Mouse (Mus musculus) midbrain, embryonic 13.5 days (tissue): ENCODE measurements around the gene Noto. TPM values are rescaled to one million over a fixed set of nuclear protein-coding genes. Genes with fewer than 3 reads are reported as not detected.

Experiments used
- ATAC-seq: fragments of 200-750 bp; cut with Nextera tagmentation; 2 replicates; pipeline ENCODE4 v1.8.0; 2017; ENCODE audit warnings: mild to moderate bottlenecking, moderate TSS enrichment, moderate library complexity
- H3K27ac ChIP-seq: fragments of 300-500 bp; sonication (generic); 2 replicates; pipeline ENCODE4 v1.5.1; 2015; ENCODE audit warnings: inconsistent platforms, mild to moderate bottlenecking, moderate library complexity
- H3K27me3 ChIP-seq: fragments of 300-500 bp; sonication (generic); 2 replicates; pipeline ENCODE4 v1.6.1; 2015; ENCODE audit warnings: mild to moderate bottlenecking, inconsistent platforms
- H3K36me3 ChIP-seq: fragments of 300-500 bp; sonication (generic); 2 replicates; pipeline ENCODE4 v1.6.1; 2015; ENCODE audit warnings: mild to moderate bottlenecking, inconsistent platforms
- H3K4me1 ChIP-seq: fragments of 300-500 bp; sonication (generic); replicated peaks from 2 replicates; pipeline ENCODE4 v1.6.1; 2015; ENCODE audit warnings: inconsistent platforms
- H3K4me2 ChIP-seq: fragments of 300-500 bp; sonication (generic); replicated peaks from 2 replicates; pipeline ENCODE4 v1.6.1; 2015; ENCODE audit warnings: moderate library complexity, mild to moderate bottlenecking, inconsistent platforms
- H3K4me3 ChIP-seq: fragments of 300-500 bp; sonication (generic); replicated peaks from 2 replicates; pipeline ENCODE4 v1.5.1; 2015; ENCODE audit warnings: mild to moderate bottlenecking, inconsistent platforms
- H3K9ac ChIP-seq: fragments of 300-500 bp; sonication (generic); replicated peaks from 2 replicates; pipeline ENCODE4 v1.6.1; 2015; ENCODE audit warnings: mild to moderate bottlenecking, inconsistent platforms
- H3K9me3 ChIP-seq: fragments of 300-500 bp; sonication (generic); 2 replicates; pipeline ENCODE4 v1.6.1; 2016; ENCODE audit warnings: mild to moderate bottlenecking, inconsistent platforms
- WGBS: fragments of 180-500 bp; shearing (Covaris S2); methylation state at CpG from one replicate; pipeline ENCODE4 v1.1.7; 2015; 5-methylcytosine and 5-hydroxymethylcytosine counted together
- polyA plus RNA-seq: library from polyadenylated mRNA; unstranded; fragments of >200 nt; fragmentation: Nextera tagmentation; extraction: Ambion mirVana; gene quantifications from 2 replicates; pipeline ENCODE4 v1.2.1, GENCODE M21; 2015

Noto gene
- polyA plus RNA-seq, 1 experiment from 2014 or later = not detected

DNA sequence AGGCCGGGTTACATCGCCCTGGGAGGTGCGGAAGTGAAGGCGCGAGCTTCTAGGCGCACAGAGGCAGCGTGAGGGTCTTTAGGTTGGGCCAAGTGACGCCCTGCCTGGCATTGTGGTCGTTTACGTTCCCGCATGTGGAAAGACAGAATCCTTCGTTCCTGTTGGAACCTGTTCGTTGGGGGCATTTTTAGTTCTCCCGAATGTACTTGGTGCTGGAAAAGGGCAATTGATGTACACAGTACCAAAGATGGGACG is 28.7 kb downstream of the Noto start:
- under 1% methylated on average over 15 of the region's 15 CpGs for WGBS

DNA sequence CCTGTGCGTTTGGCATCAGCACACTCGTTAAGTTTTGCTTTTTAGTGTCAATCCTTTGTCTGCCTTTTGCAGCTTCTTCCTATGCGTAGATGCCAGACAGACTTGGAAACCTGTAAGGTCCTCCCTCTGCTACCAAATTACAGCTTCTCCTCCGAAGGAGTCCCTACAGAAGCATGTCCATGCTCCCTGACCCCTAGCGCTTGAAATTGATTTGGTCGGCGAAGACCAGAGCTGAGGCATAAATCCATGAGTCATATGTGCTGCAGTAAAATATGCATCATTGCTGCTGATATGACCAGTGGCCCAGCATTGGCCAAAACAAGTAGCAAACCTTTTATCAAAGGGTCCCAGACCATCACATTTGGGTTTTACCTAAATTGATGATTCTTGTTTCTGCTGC is 29.1 kb downstream of the Noto start:
- peak overlapping the region; percentile 71 for H3K4me3 ChIP-seq

More for the DNA sequence above, 28.7 kb downstream of the Noto start:
- H3K27ac ChIP-seq = peak overlapping the region; percentile 95
- H3K4me3 ChIP-seq = peak overlapping the region; percentile 71
- H3K27me3 ChIP-seq = no peaks in the 10 kb centered on the region
- H3K36me3 ChIP-seq = peaks cover 2% of the 10 kb centered on the region; the same call in 1 of the 2 replicates
- peaks cover 53% of the 10 kb centered on the region for H3K4me1 ChIP-seq
- H3K9me3 ChIP-seq = no peaks in the 10 kb centered on the region
- peak overlapping the region; percentile 88 for H3K4me2 ChIP-seq
- peak overlapping the region; percentile 92 for H3K9ac ChIP-seq
- no peak for ATAC-seq

DNA sequence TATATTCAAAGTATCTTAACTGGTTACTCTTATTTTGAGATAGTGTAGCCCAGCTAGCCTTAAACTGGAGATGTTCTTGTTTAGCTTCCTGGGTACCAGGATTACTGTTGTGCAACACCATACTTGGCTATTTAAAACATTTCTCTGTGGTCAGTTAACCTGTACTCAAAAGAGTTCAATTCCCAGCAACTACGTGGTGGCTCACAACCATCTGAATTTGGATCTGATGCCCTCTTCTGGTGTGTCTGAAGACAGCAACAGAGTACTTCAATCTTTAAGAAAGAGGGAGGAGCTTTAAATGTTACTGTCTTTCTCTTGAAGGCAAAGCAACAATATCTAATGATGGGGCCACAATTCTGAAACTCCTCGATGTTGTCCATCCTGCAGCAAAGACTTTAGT is 35.9 kb downstream of the Noto start:
- Histone ChIP-seq H3K9ac (no peak overlapping the region), H3K9me3 (no peaks in the 10 kb centered on the region), H3K4me3 (no peak overlapping the region), H3K4me1 (peaks cover 28% of the 10 kb centered on the region), H3K27me3 (no peaks in the 10 kb centered on the region), H3K27ac (no peak overlapping the region), H3K4me2 (no peak overlapping the region), H3K36me3 (peaks cover 64% of the 10 kb centered on the region)
- WGBS = 93% methylated on average over 2 of the region's 2 CpGs
- no peak for ATAC-seq

More for the DNA sequence above, 29.1 kb downstream of the Noto start:
- H3K36me3 ChIP-seq = no peaks in the 10 kb centered on the region
- H3K9me3 ChIP-seq = no peaks in the 10 kb centered on the region
- H3K9ac ChIP-seq = peak overlapping the region; percentile 92
- WGBS = 15% methylated on average over 7 of the region's 7 CpGs
- peak overlapping the region; percentile 95; the same call in 1 of the 2 replicates for H3K27ac ChIP-seq
- H3K4me2 ChIP-seq = peak overlapping the region; percentile 88
- ATAC-seq = no peak
- no peaks in the 10 kb centered on the region for H3K27me3 ChIP-seq
- peaks cover 55% of the 10 kb centered on the region for H3K4me1 ChIP-seq

DNA sequence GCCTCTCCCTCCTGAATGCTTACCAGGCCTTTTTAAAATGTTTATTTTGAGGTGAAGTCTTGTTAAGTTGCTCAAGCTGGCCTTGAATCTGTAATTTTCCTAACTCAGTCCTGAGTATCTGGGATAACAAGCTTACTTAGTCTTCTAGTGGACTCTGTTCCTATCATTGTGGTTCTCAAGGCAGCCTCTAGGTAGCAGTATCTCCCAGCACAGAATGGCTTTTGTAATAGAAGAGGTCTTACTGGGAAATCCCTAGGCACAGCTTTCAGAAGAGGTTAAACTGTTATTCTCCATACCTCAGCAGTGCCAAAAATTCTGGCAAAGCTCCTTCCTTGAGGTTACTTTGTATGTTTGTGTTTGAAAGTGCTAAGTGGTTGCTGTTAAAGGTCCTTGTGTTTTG is 41.7 kb downstream of the Noto start:
- no peak overlapping the region for H3K4me2 ChIP-seq
- H3K36me3 ChIP-seq = peaks cover 99% of the 10 kb centered on the region
- H3K27me3 ChIP-seq = no peaks in the 10 kb centered on the region
- H3K4me3 ChIP-seq = no peak overlapping the region
- H3K9ac ChIP-seq = no peak overlapping the region
- H3K27ac ChIP-seq = no peak overlapping the region
- H3K9me3 ChIP-seq = no peaks in the 10 kb centered on the region
- no peaks in the 10 kb centered on the region for H3K4me1 ChIP-seq
- no peak for ATAC-seq

DNA sequence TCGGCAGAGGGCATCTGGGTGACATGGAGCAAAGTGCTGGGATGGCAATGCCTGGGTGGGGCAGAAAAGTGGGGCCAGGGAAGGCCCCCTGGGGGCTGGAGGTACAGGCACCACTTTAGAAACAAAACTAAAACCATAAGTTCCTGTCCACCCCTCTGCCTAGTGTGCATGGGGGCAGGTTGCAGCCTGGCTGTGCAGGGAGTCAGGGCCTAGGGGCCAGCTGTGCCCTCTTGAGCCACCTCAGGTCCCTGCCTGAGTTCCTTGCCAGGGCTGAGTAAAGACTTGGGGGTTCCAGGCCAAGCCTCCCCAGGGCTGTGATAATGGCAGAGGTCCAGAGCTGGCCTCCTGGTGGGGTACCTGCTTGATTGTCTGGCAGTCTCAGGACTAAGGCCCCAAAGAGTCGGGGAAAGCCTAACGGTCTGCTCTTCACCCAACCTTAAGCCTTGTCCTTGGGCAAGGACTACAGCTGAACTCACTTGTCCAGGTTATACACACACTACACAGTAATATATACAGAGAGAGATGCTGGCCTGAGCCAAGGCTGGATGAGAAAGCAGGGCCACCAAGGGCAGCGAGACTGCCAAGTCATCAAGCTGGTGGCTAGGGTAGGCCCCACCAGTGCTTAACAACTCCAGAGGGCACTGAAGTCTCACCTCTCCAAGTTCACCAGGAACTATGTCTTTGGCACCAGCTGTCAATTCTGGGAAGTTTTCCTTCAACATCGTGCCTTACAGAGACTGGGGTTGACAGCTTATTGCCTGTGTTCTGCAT is 46.2 kb downstream of the Noto start:
- Histone ChIP-seq H3K36me3 (peaks cover 75% of the 10 kb centered on the region), H3K4me1 (0 out of 2 replicates have a peak, but pooled peaks cover 4% of the 10 kb centered on the region), H3K4me2 (no peak overlapping the region), H3K4me3 (no peak overlapping the region), H3K27ac (no peak overlapping the region), H3K9ac (no peak overlapping the region), H3K9me3 (no peaks in the 10 kb centered on the region), H3K27me3 (no peaks in the 10 kb centered on the region)
- peak; percentile 59; the same call in 1 of the 2 replicates for ATAC-seq
- 81% methylated on average over 5 of the region's 5 CpGs for WGBS

DNA sequence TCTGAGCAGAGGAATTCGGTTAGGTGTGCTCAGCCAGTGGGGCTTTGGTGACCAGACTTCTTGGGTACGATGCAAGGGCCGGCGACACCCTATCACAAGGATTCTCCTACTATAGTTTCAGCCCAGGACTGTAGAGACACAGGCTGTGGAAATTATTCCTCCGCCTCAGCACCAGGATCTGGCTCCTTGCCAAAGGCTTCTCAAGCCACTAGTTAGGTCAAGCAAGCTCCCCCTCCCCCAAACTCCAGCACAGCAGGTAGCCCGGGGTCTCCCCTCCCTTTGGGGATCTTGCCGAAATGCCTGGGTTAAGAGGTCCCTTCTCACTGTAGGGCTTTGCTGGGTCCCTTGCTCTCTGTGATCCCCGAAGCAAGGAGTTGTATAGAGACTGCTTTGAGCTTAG is 48.3 kb downstream of the Noto start:
- Histone ChIP-seq H3K27ac (no peak overlapping the region), H3K9ac (no peak overlapping the region; the same call in 1 of the 2 replicates), H3K4me3 (no peak overlapping the region), H3K9me3 (no peaks in the 10 kb centered on the region), H3K4me2 (no peak overlapping the region), H3K4me1 (0 out of 2 replicates have a peak, but pooled peaks cover 4% of the 10 kb centered on the region), H3K36me3 (peaks cover 62% of the 10 kb centered on the region), H3K27me3 (no peaks in the 10 kb centered on the region)
- 66% methylated on average over 8 of the region's 8 CpGs for WGBS
- ATAC-seq = no peak

DNA sequence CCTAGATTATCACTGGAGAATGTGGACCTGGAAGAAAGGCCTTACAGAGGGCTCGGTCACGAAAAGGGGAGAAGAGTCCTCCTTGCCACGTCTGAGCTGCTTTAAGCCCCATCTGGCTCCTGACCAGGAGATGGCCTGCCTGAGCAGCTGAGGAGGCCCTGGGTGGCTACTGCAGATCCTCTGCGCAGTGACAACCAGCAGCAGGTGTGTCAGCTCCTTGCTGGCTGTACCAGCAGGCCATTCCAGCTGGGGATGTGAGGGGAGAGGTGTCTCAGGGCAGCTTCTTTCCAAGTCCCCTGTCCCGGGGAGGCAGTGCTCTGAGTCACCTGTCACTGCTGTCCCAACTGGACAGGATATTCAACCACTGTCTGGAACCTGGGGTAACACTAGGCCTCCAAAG is 48.9 kb downstream of the Noto start:
- Histone ChIP-seq H3K9ac (no peak overlapping the region; the same call in 1 of the 2 replicates), H3K27ac (no peak overlapping the region), H3K4me2 (no peak overlapping the region), H3K36me3 (peaks cover 58% of the 10 kb centered on the region), H3K9me3 (no peaks in the 10 kb centered on the region), H3K4me3 (no peak overlapping the region), H3K27me3 (no peaks in the 10 kb centered on the region), H3K4me1 (0 out of 2 replicates have a peak, but pooled peaks cover 4% of the 10 kb centered on the region)
- no peak for ATAC-seq
- WGBS = 51% methylated on average over 5 of the region's 5 CpGs

DNA sequence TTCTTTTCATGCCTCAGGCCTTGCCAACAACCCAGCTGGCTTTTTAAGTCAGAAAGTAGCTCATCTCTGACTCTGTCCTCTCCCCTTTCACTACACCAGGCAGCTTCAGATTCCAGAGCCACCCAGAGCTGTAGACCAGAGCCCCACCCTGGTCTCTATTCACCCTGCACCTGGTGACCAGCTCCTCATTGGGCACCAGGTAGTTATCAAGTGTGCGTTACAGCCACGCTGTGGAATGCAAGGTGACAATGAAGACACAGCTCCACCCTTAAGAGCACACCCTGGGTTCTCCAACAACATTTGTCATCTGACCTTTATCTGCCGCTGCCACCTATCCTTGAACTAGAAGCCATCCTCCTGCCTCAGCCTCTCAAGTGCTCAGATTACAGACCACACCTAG is 51.9 kb downstream of the Noto start:
- no peaks in the 10 kb centered on the region for H3K27me3 ChIP-seq
- no peak overlapping the region for H3K9ac ChIP-seq
- WGBS = 92% methylated on average over 3 of the region's 3 CpGs
- H3K9me3 ChIP-seq = no peaks in the 10 kb centered on the region
- 0 out of 2 replicates have a peak, but pooled peaks cover 4% of the 10 kb centered on the region for H3K4me1 ChIP-seq
- H3K27ac ChIP-seq = no peak overlapping the region
- H3K4me3 ChIP-seq = no peak overlapping the region
- ATAC-seq = no peak
- no peak overlapping the region for H3K4me2 ChIP-seq
- peaks cover 47% of the 10 kb centered on the region for H3K36me3 ChIP-seq

DNA sequence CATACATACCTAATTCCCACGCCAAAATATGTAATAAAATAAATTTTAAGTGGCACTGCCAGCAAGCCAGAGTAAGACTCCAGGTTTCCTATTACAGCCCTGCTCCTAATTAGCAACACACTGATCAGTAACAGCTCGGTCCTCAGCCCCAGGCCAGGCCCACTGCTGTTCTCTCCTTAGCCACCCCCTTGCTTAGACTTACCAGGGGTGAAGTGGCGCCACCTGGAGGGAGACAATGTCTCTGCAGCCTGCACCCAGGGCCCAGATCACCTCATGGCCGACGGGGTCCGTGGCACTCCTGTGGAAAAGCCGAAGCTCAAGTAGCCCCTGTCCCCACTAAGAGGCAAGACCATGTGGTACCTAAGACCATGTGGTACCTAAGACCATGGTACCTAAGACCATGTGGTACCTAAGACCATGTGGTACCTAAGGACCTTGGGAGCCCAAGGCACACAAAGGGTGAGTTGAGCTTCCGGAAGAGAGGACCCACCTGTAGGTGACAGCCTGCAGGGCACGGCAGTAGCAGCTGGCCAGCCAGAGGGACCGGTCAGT is 53.8 kb downstream of the Noto start:
- ATAC-seq = peak; percentile 51; the same call in 1 of the 2 replicates
- Histone ChIP-seq H3K4me1 (no peaks in the 10 kb centered on the region), H3K36me3 (peaks cover 44% of the 10 kb centered on the region), H3K4me3 (no peak overlapping the region), H3K27me3 (peaks cover 4% of the 10 kb centered on the region; the same call in 1 of the 2 replicates), H3K9me3 (no peaks in the 10 kb centered on the region), H3K9ac (no peak overlapping the region), H3K4me2 (no peak overlapping the region), H3K27ac (no peak overlapping the region)
- WGBS = 44% methylated on average over 10 of the region's 10 CpGs

DNA sequence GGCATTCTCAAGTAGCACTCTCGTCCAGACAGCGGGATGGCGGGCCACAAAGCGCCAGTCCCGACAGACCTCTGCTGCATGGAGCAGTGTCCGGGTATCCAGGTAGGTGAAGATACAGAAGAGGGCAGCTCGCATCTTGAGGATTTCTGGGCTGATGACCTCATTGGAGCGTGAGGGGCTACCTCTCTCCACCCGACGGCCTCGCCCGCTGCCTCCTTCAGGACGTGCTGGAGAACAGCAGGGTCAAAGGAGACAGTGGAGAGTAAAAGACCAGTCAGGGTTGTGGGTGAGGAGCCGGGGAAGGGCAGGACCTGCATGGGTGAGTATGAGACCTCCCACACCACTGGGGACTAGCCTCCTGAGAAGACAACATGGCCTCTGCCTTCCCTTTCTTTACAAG is 54.7 kb downstream of the Noto start:
- no peak overlapping the region for H3K4me3 ChIP-seq
- WGBS = 45% methylated on average over 14 of the region's 14 CpGs
- H3K36me3 ChIP-seq = peaks cover 34% of the 10 kb centered on the region
- no peak overlapping the region for H3K27ac ChIP-seq
- H3K9me3 ChIP-seq = no peaks in the 10 kb centered on the region
- H3K4me2 ChIP-seq = no peak overlapping the region
- no peaks in the 10 kb centered on the region for H3K4me1 ChIP-seq
- no peak overlapping the region for H3K9ac ChIP-seq
- peaks cover 10% of the 10 kb centered on the region; the same call in 1 of the 2 replicates for H3K27me3 ChIP-seq
- ATAC-seq = no peak
